Mouse (Mus musculus): ENCODE measurements around the gene Atg5. TPM values are rescaled to one million over a fixed set of nuclear protein-coding genes. Genes with fewer than 3 reads are reported as not detected.

Gene Atg5
- total and polyA plus RNA-seq, 2 experiments from 2014 or later, result 17.0 to 38.7 TPM

- DNase-seq (ENCODE audit: low spot score) (no peak), ATAC-seq (ENCODE audit: low FRiP score) (no peak)
- Histone ChIP-seq H3K27me3 (ENCODE audit: insufficient read depth, low read length) (no peaks in the 10 kb centered on the region), H3K9ac (replicated peaks; ENCODE audit: low read length, poor library complexity, severe bottlenecking) (no peak overlapping the region), H3K9me3 (ENCODE audit: low read length) (no peaks in the 10 kb centered on the region), H3K4me2 (ENCODE audit: low read depth, low read length, poor library complexity, severe bottlenecking) (no peak overlapping the region), H3K27ac (ENCODE audit: low read depth, low read length) (no peak overlapping the region), H3K4me1 (ENCODE audit: insufficient read depth, low read length) (no peaks in the 10 kb centered on the region), H3K36me3 (ENCODE audit: insufficient read depth, low read length) (no peaks in the 10 kb centered on the region), H3K4me3 (ENCODE audit: low read depth, low read length) (no peak overlapping the region)
- TF ChIP-seq CTCF (IDR thresholded peaks at IDR 0.05), result no peak
- WGBS, result 20% methylated on average over 6 of the region's 6 CpGs
Measured at GRCm38 (mm10) chr10:44338571-44338970, 70.4 kb downstream of the Atg5 start.

- Histone ChIP-seq H3K9ac (replicated peaks; ENCODE audit: low read length, poor library complexity, severe bottlenecking) (no peak overlapping the region), H3K4me3 (ENCODE audit: low read depth, low read length) (no peak overlapping the region), H3K4me2 (ENCODE audit: low read depth, low read length, poor library complexity, severe bottlenecking) (no peak overlapping the region), H3K4me1 (ENCODE audit: insufficient read depth, low read length) (no peaks in the 10 kb centered on the region), H3K27ac (ENCODE audit: low read depth, low read length) (no peak overlapping the region), H3K36me3 (ENCODE audit: insufficient read depth, low read length) (no peaks in the 10 kb centered on the region), H3K9me3 (ENCODE audit: low read length) (no peaks in the 10 kb centered on the region), H3K27me3 (ENCODE audit: insufficient read depth, low read length) (no peaks in the 10 kb centered on the region)
- DNase-seq (ENCODE audit: low spot score) (no peak), ATAC-seq (ENCODE audit: low FRiP score) (no peak)
- WGBS, result 72% methylated on average over 5 of the region's 5 CpGs
- TF ChIP-seq CTCF (IDR thresholded peaks at IDR 0.05), result no peak
Measured at GRCm38 (mm10) chr10:44339326-44339725, 71.2 kb downstream of the Atg5 start.

GRCm38 (mm10) chr10:44340928-44341327 is 72.8 kb downstream of the Atg5 start:
- ATAC-seq (ENCODE audit: low FRiP score) (no peak), DNase-seq (ENCODE audit: low spot score) (no peak)
- no peaks in the 10 kb centered on the region for H3K9me3 ChIP-seq (ENCODE audit: low read length)

GRCm38 (mm10) chr10:44341826-44342521 is 73.8 kb downstream of the Atg5 start:
- no peak for DNase-seq (ENCODE audit: low spot score)
- ATAC-seq (ENCODE audit: low FRiP score), result no peak
- Histone ChIP-seq H3K9me3 (ENCODE audit: low read length) (no peaks in the 10 kb centered on the region), H3K9ac (replicated peaks; ENCODE audit: low read length, poor library complexity, severe bottlenecking) (no peak overlapping the region), H3K4me3 (ENCODE audit: low read depth, low read length) (no peak overlapping the region), H3K4me2 (ENCODE audit: low read depth, low read length, poor library complexity, severe bottlenecking) (no peak overlapping the region), H3K36me3 (ENCODE audit: insufficient read depth, low read length) (no peaks in the 10 kb centered on the region), H3K27me3 (ENCODE audit: insufficient read depth, low read length) (no peaks in the 10 kb centered on the region), H3K4me1 (ENCODE audit: insufficient read depth, low read length) (no peaks in the 10 kb centered on the region), H3K27ac (ENCODE audit: low read depth, low read length) (no peak overlapping the region)
- TF ChIP-seq CTCF (IDR thresholded peaks at IDR 0.05), result no peak
- 96% methylated on average over 6 of the region's 6 CpGs for WGBS

More at GRCm38 (mm10) chr10:44340928-44341327, 72.8 kb downstream of the Atg5 start:
- Histone ChIP-seq H3K9ac (replicated peaks; ENCODE audit: low read length, poor library complexity, severe bottlenecking) (no peak overlapping the region), H3K4me2 (ENCODE audit: low read depth, low read length, poor library complexity, severe bottlenecking) (no peak overlapping the region), H3K27ac (ENCODE audit: low read depth, low read length) (no peak overlapping the region), H3K27me3 (ENCODE audit: insufficient read depth, low read length) (no peaks in the 10 kb centered on the region), H3K36me3 (ENCODE audit: insufficient read depth, low read length) (no peaks in the 10 kb centered on the region), H3K4me3 (ENCODE audit: low read depth, low read length) (no peak overlapping the region), H3K4me1 (ENCODE audit: insufficient read depth, low read length) (no peaks in the 10 kb centered on the region)
- no peak for TF ChIP-seq CTCF (IDR thresholded peaks at IDR 0.05)
- WGBS, result 53% methylated on average over 4 of the region's 4 CpGs

GRCm38 (mm10) chr10:44343351-44343750 is 75.2 kb downstream of the Atg5 start:
- Histone ChIP-seq H3K4me3 (ENCODE audit: low read depth, low read length) (no peak overlapping the region), H3K36me3 (ENCODE audit: insufficient read depth, low read length) (no peaks in the 10 kb centered on the region), H3K9ac (replicated peaks; ENCODE audit: low read length, poor library complexity, severe bottlenecking) (no peak overlapping the region), H3K27me3 (ENCODE audit: insufficient read depth, low read length) (no peaks in the 10 kb centered on the region), H3K4me1 (ENCODE audit: insufficient read depth, low read length) (no peaks in the 10 kb centered on the region), H3K9me3 (ENCODE audit: low read length) (no peaks in the 10 kb centered on the region), H3K27ac (ENCODE audit: low read depth, low read length) (no peak overlapping the region), H3K4me2 (ENCODE audit: low read depth, low read length, poor library complexity, severe bottlenecking) (no peak overlapping the region)
- no peak for ATAC-seq (ENCODE audit: low FRiP score)
- no peak for DNase-seq (ENCODE audit: low spot score)
- 91% methylated on average over 3 of the region's 3 CpGs for WGBS
- no peak for TF ChIP-seq CTCF (IDR thresholded peaks at IDR 0.05)

GRCm38 (mm10) chr10:44347549-44348172 is 79.5 kb downstream of the Atg5 start:
- H3K4me3 ChIP-seq (ENCODE audit: low read depth, low read length), result no peak overlapping the region
- WGBS, result 91% methylated on average over 10 of the region's 10 CpGs
- TF ChIP-seq CTCF (IDR thresholded peaks at IDR 0.05), result no peak
- no peaks in the 10 kb centered on the region for H3K9me3 ChIP-seq (ENCODE audit: low read length)
- no peaks in the 10 kb centered on the region for H3K27me3 ChIP-seq (ENCODE audit: insufficient read depth, low read length)
- no peak for DNase-seq (ENCODE audit: low spot score)
- no peak overlapping the region for H3K4me2 ChIP-seq (ENCODE audit: low read depth, low read length, poor library complexity, severe bottlenecking)
- no peak overlapping the region for H3K9ac ChIP-seq (replicated peaks; ENCODE audit: low read length, poor library complexity, severe bottlenecking)
- no peaks in the 10 kb centered on the region for H3K36me3 ChIP-seq (ENCODE audit: insufficient read depth, low read length)
- H3K4me1 ChIP-seq (ENCODE audit: insufficient read depth, low read length), result no peaks in the 10 kb centered on the region
- ATAC-seq (ENCODE audit: low FRiP score), result no peak
- no peak overlapping the region for H3K27ac ChIP-seq (ENCODE audit: low read depth, low read length)

Data from midbrain, postnatal 0 days (tissue).